Mouse (Mus musculus) inflammation-experienced regulatory T-cells, adult 6 months (primary cell): ENCODE measurements around the gene Olfr362. TPM values are rescaled to one million over a fixed set of nuclear protein-coding genes. Genes with fewer than 3 reads are reported as not detected.
"Not testable (repeated sequence)": the region's sequence is repeated elsewhere in the genome, so short reads cannot be mapped to it uniquely, and the experiment has no call there.

Experiments used
- ATAC-seq: one replicate; pipeline ENCODE4 v1.8.0; 2017
- polyA plus RNA-seq, 3 experiments: library from polyadenylated mRNA; unstranded; fragments of 100-300 nt; shearing (Covaris generic); gene quantifications; one replicate each; pipeline ENCODE4 v1.2.1; 2017

Olfr362 gene
- not detected for polyA plus RNA-seq

DNA sequence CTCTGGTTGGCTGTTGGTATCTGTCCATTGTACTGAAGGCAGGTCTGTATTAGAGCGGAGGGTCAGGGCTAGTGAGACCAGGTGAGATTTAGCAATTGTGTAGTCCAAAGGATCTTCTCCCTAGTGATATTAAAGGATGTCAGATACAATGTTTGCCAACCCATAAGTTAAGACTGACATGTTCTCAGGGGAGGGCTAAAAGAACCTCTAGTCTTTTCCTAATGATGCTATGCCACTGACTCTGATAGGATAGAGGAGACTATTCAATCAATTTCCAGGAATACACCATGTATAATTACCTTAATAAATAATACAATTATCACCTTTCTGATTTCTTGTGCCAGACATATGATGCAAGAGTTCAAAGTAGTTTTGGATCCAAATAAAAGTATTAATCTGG lies at the start of gene Olfr362:
Olfr362 (minus strand) TSS at position 101 of the 400 bp plus-strand sequence.
- ATAC-seq: no peak

DNA sequence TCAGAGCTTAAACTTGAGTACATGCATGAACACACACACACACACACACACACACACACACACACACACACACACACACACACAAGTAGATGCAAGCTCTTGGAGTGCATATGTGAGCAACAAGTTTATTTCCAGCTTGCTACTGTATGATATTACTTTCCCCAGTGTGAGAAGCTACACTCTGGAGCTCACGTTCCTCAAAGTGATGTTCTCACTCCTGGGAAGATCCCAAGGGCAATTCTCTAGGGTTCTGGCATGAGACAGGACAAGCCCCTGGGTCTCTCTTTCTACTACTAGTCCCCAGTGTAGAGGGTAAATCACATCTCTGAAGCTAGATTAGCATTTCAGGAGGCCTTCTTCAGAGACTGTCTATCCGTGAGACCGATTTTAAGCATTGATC lies 21.3 kb upstream of the Olfr362 start, which contains the start of gene Olfr364-ps1:
Olfr364-ps1 (plus strand) TSS at position 301 of the 400 bp plus-strand sequence.
- no peak for ATAC-seq

DNA sequence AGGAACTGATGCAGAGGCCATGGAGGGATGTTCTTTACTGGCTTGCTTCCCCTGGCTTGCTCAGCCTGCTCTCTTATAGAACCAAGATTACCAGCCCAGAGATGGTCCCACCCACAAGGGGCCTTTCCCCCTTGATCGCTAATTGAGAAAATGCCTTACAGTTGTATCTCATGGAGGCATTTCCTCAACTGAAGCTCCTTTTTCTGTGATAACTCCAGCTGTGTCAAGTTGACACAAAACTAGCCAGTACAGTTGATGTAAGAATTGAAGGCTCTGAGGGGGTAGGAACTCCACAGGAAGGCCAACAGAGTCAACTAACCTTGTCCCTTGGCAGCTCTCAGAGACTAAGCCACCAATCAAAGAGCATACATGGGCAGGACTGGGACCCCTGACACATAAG lies 28.5 kb downstream of the Olfr362 start, which contains the start of gene Olfr361:
Olfr361 (minus strand) TSS at position 101 of the 400 bp plus-strand sequence.
- not testable (repeated sequence) for ATAC-seq

DNA sequence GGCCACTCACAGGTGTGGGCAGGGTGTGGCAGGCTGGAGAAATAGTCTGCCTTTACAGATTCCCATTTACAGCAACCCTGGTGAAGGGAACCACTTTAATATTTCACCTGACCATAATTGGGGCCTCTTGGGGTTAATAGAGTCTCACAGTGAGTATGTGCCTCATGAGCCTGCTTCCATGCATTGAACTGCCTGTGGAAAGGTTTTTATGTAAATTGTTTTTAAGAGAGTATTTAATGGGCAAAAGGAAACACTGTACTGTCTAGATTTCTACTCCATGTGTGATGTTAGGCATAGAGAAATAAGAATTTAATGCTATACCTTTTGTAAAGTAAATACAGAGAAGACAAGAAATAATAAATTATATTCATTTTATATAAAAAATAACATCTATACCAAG lies 52.3 kb downstream of the Olfr362 start, which contains the start of gene Olfr360:
Olfr360 (plus strand) TSS at position 301 of the 400 bp plus-strand sequence.
- no peak for ATAC-seq

Other genes starting within 250 kb of the Olfr362 start
- not detected for gene Olfr352, start 249.4 kb downstream of the Olfr362 start, polyA plus RNA-seq
- gene Olfr353, start 225.0 kb downstream of the Olfr362 start, polyA plus RNA-seq: not detected
- gene Olfr354, start 212.2 kb downstream of the Olfr362 start, polyA plus RNA-seq: under 1 TPM; 0.04 to 0.24 (median 0.04) TPM
- gene Olfr355, start 189.0 kb downstream of the Olfr362 start, polyA plus RNA-seq: not detected
- not detected for gene Olfr356, start 180.8 kb downstream of the Olfr362 start, polyA plus RNA-seq
- not detected for gene Olfr357, start 124.1 kb downstream of the Olfr362 start, polyA plus RNA-seq
- gene Olfr358, start 108.6 kb downstream of the Olfr362 start, polyA plus RNA-seq: not detected
- gene Olfr360, start 52.2 kb downstream of the Olfr362 start, polyA plus RNA-seq: not detected
- gene Olfr361, start 28.6 kb downstream of the Olfr362 start, polyA plus RNA-seq: not detected
- gene Olfr364-ps1, start 21.4 kb upstream of the Olfr362 start, polyA plus RNA-seq: not detected
- not detected for gene Olfr365, start 70.3 kb upstream of the Olfr362 start, polyA plus RNA-seq
- under 1 TPM in 2 of 3 experiments, not detected in 1; 0.06 to 0.07 TPM for gene Olfr366, start 93.7 kb upstream of the Olfr362 start, polyA plus RNA-seq
- not detected for gene Olfr368, start 208.6 kb upstream of the Olfr362 start, polyA plus RNA-seq
- 10 to 100 TPM; 26.8 to 32.7 (median 28.2) TPM for gene Pdcl, start 241.4 kb upstream of the Olfr362 start, polyA plus RNA-seq